Mouse (Mus musculus) ES-Bruce4 (cell line): ENCODE data around the gene Gm10663. TPM values are rescaled to one million over a fixed set of nuclear protein-coding genes. Genes with fewer than 3 reads are reported as not detected.

ENCODE experiments used
- H3K27ac ChIP-seq: 2 replicates; pipeline ENCODE4 v1.5.1; 2012; ENCODE audit warnings: low read length, inconsistent platforms; ENCODE audit not compliant: insufficient read depth
- H3K27me3 ChIP-seq: 2 replicates; pipeline ENCODE4 v1.6.1; 2012; ENCODE audit warnings: mild to moderate bottlenecking, low read length, inconsistent platforms; ENCODE audit not compliant: control insufficient read depth, poor library complexity, insufficient read depth, severe bottlenecking
- H3K36me3 ChIP-seq: 2 replicates; pipeline ENCODE4 v1.6.1; 2012; ENCODE audit warnings: inconsistent platforms, mild to moderate bottlenecking, low read length, moderate library complexity; ENCODE audit not compliant: control insufficient read depth, poor library complexity, insufficient read depth, severe bottlenecking
- H3K4me1 ChIP-seq: one replicate; pipeline ENCODE4 v1.8.1; 2011; ENCODE audit warnings: low read length; ENCODE audit not compliant: control insufficient read depth, insufficient read depth
- H3K4me3 ChIP-seq: 2 replicates; pipeline ENCODE4 v1.5.1; 2011; ENCODE audit warnings: low read depth, mild to moderate bottlenecking, low read length
- H3K9ac ChIP-seq: 2 replicates; pipeline ENCODE4 v1.6.1; 2012; ENCODE audit warnings: low read depth, mild to moderate bottlenecking, inconsistent platforms; ENCODE audit not compliant: poor library complexity, severe bottlenecking
- H3K9me3 ChIP-seq: replicated peaks from 2 replicates; pipeline ENCODE4 v1.6.1; 2012; ENCODE audit warnings: mild to moderate bottlenecking, low read length, inconsistent platforms; ENCODE audit not compliant: control insufficient read depth, poor library complexity, insufficient read depth, severe bottlenecking
- CTCF ChIP-seq: IDR thresholded peaks from one replicate; pipeline ENCODE4 v1.8.1; 2011; ENCODE audit warnings: low read depth, low read length
- EP300 ChIP-seq: IDR thresholded peaks from 2 replicates; pipeline ENCODE4 v1.6.1; 2011; ENCODE audit warnings: low read depth, low read length; ENCODE audit not compliant: insufficient read depth
- POLR2A ChIP-seq: IDR thresholded peaks from one replicate; pipeline ENCODE4 v1.8.1; 2011; ENCODE audit warnings: low read length; ENCODE audit not compliant: insufficient read depth
- polyA plus RNA-seq: library from polyadenylated mRNA; stranded (reverse); fragments of >200 nt; gene quantifications from 2 replicates; pipeline ENCODE4 v1.2.4, GENCODE M21; 2011; ENCODE audit warnings: low read depth; ENCODE audit not compliant: missing spikeins, insufficient read depth, insufficient read length

The Gm10663 gene
- polyA plus RNA-seq, 1 experiment = not detected

GRCm38 (mm10) chr8:65053968-65054367, 20.9 kb upstream of the Gm10663 start:
- no peaks in the 10 kb centered on the region for H3K9me3 ChIP-seq
- peak overlapping the region; percentile 2; the same call in 1 of the 2 replicates for H3K27ac ChIP-seq
- H3K36me3 ChIP-seq = no peaks in the 10 kb centered on the region
- H3K4me3 ChIP-seq = no peak overlapping the region
- no peaks in the 10 kb centered on the region for H3K4me1 ChIP-seq
- no peak overlapping the region for H3K9ac ChIP-seq
- no peaks in the 10 kb centered on the region for H3K27me3 ChIP-seq
- TF ChIP-seq EP300 (no peak), CTCF (no peak), POLR2A (no peak)

- Histone ChIP-seq H3K36me3 (no peaks in the 10 kb centered on the region), H3K27me3 (no peaks in the 10 kb centered on the region), H3K4me1 (no peaks in the 10 kb centered on the region), H3K9ac (no peak overlapping the region), H3K4me3 (no peak overlapping the region), H3K9me3 (no peaks in the 10 kb centered on the region), H3K27ac (no peak overlapping the region)
- TF ChIP-seq EP300 = no peak
- no peak for TF ChIP-seq CTCF
- no peak for TF ChIP-seq POLR2A
Measured at GRCm38 (mm10) chr8:65056722-65057121, 18.1 kb upstream of the Gm10663 start.

DNA sequence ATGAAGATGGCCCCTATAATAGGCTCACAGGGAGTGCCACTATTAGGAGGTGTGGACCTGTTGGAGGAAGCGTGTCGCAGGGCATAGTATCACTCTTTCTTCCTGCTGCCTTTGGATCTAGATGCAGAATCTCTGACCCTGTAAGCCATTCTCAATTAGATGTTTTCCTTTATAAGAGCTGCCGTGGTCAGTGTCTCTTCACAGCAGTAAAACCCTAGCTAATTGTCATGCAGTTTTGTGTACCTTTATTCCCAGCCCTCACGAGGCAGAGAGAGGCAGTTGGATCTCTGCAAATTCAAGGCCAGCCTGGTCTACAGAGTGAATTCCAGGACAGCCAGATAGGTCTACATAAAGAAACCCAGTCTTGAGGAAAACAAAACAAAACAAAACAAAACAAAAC, 12.6 kb upstream of the Gm10663 start:
- H3K27ac ChIP-seq = no peak overlapping the region
- H3K9me3 ChIP-seq = peaks cover 7% of the 10 kb centered on the region
- no peak overlapping the region for H3K9ac ChIP-seq
- H3K4me1 ChIP-seq = peaks cover 5% of the 10 kb centered on the region
- H3K36me3 ChIP-seq = no peaks in the 10 kb centered on the region
- no peak overlapping the region for H3K4me3 ChIP-seq
- no peaks in the 10 kb centered on the region for H3K27me3 ChIP-seq
- TF ChIP-seq CTCF (no peak), POLR2A (no peak), EP300 (no peak)

DNA sequence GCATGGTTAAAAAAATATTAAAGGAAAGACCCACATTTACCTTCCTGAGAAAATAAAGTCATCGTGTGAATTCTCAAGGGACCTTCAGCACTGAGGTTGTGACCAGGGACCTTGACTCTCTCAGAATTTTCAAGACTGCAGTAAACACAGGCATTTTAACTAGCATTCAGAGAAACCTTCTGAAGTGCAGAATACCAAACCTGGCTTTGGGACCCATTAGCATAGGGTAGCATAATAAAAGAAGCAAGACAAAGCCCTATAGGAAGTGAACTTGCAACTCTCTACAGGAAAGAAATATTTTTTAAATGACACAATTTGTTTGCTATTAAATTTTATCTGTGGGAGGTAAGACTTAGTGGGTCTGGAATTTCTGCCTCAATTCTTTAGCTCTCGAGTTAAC, 10.8 kb upstream of the Gm10663 start:
- Histone ChIP-seq H3K27ac (no peak overlapping the region), H3K4me3 (no peak overlapping the region), H3K4me1 (peaks cover 5% of the 10 kb centered on the region), H3K36me3 (no peaks in the 10 kb centered on the region), H3K9me3 (peaks cover 18% of the 10 kb centered on the region), H3K27me3 (no peaks in the 10 kb centered on the region), H3K9ac (no peak overlapping the region)
- TF ChIP-seq CTCF (no peak), POLR2A (no peak), EP300 (no peak)

GRCm38 (mm10) chr8:65065622-65066021, 9.2 kb upstream of the Gm10663 start:
- no peak for TF ChIP-seq EP300
- Histone ChIP-seq H3K27ac (peak overlapping the region; percentile 2; the same call in 1 of the 2 replicates), H3K4me3 (no peak overlapping the region), H3K9ac (no peak overlapping the region), H3K9me3 (peaks cover 20% of the 10 kb centered on the region), H3K4me1 (peaks cover 5% of the 10 kb centered on the region), H3K27me3 (no peaks in the 10 kb centered on the region), H3K36me3 (no peaks in the 10 kb centered on the region)

GRCm38 (mm10) chr8:65067031-65067430, 7.8 kb upstream of the Gm10663 start:
- TF ChIP-seq EP300 = no peak
- TF ChIP-seq CTCF = no peak
- no peak for TF ChIP-seq POLR2A
- peaks cover 5% of the 10 kb centered on the region for H3K4me1 ChIP-seq
- no peaks in the 10 kb centered on the region for H3K36me3 ChIP-seq
- no peak overlapping the region for H3K4me3 ChIP-seq
- H3K27ac ChIP-seq = peak overlapping the region; percentile 91; the same call in 1 of the 2 replicates
- no peaks in the 10 kb centered on the region for H3K27me3 ChIP-seq
- H3K9me3 ChIP-seq = peaks cover 20% of the 10 kb centered on the region
- H3K9ac ChIP-seq = no peak overlapping the region
